Mouse (Mus musculus) heart, embryonic 10.5 days (tissue): ENCODE results near the gene Mcemp1. TPM values are rescaled to one million over a fixed set of nuclear protein-coding genes. Genes with fewer than 3 reads are reported as not detected.

ENCODE experiments used
- DNase-seq: peaks from one replicate; pipeline ENCODE4 v3.0.0-alpha.2; 2017; ENCODE audit warnings: low spot score
- H3K27ac ChIP-seq: fragments of 300-500 bp; sonication (generic); 2 replicates; pipeline ENCODE4 v1.5.1; 2016; ENCODE audit warnings: mild to moderate bottlenecking
- H3K27me3 ChIP-seq: fragments of 300-500 bp; sonication (generic); 2 replicates; pipeline ENCODE4 v1.6.1; 2016; ENCODE audit warnings: mild to moderate bottlenecking; ENCODE audit not compliant: poor library complexity, insufficient read depth, severe bottlenecking
- H3K36me3 ChIP-seq: fragments of 300-500 bp; sonication (generic); 2 replicates; pipeline ENCODE4 v1.6.1; 2016; ENCODE audit warnings: mild to moderate bottlenecking, moderate library complexity
- H3K4me1 ChIP-seq: fragments of 300-500 bp; sonication (generic); 2 replicates; pipeline ENCODE4 v1.6.1; 2016; ENCODE audit warnings: mild to moderate bottlenecking
- H3K4me3 ChIP-seq: fragments of 300-500 bp; sonication (generic); 2 replicates; pipeline ENCODE4 v1.5.1; 2016; ENCODE audit warnings: mild to moderate bottlenecking, moderate library complexity
- H3K9me3 ChIP-seq: fragments of 300-500 bp; sonication (generic); 2 replicates; pipeline ENCODE4 v1.6.1; 2016; ENCODE audit warnings: mild to moderate bottlenecking, moderate library complexity
- WGBS: fragments of 180-500 bp; shearing (Covaris S2); methylation state at CpG from one replicate; pipeline ENCODE4 v1.1.7; 2016; 5-methylcytosine and 5-hydroxymethylcytosine counted together
- polyA plus RNA-seq: library from polyadenylated mRNA; unstranded; fragments of >200 nt; fragmentation: Nextera tagmentation; extraction: Ambion mirVana; gene quantifications from 2 replicates; pipeline ENCODE4 v1.2.1, GENCODE M21; 2016

Mcemp1 gene
- polyA plus RNA-seq, 1 experiment from 2014 or later, result 0.11 TPM

DNA sequence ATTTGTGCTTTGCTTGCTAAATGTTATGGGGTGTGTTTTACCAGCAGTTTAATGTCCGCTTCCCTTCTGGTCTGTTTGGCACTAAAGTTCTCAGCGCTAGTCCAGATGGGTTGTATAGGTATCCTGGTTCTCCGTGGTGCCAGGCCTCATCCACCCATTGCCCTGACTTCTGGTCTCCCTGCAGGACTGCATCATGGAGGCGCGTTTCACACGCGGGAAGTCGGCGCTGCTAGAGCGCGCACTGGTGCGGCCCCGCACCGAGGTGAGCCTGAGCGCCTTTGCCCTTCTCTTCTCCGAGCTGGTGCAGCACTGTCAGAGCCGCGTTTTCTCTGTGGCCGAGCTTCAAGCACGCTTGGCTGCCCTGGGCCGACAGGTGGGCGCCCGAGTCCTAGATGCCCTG is 13.3 kb downstream of the Mcemp1 start:
- Histone ChIP-seq H3K4me3 (no peak overlapping the region), H3K27me3 (no peaks in the 10 kb centered on the region), H3K27ac (no peak overlapping the region), H3K9me3 (no peaks in the 10 kb centered on the region), H3K36me3 (peaks cover 41% of the 10 kb centered on the region), H3K4me1 (0 out of 2 replicates have a peak, but pooled peaks cover 13% of the 10 kb centered on the region)
- no peak for DNase-seq
- 94% methylated on average over 23 of the region's 23 CpGs for WGBS

GRCm38 (mm10) chr8:3679236-3679635 is 13.7 kb downstream of the Mcemp1 start:
- H3K36me3 ChIP-seq, result peaks cover 41% of the 10 kb centered on the region
- WGBS, result 91% methylated on average over 23 of the region's 23 CpGs
- DNase-seq, result no peak

DNA sequence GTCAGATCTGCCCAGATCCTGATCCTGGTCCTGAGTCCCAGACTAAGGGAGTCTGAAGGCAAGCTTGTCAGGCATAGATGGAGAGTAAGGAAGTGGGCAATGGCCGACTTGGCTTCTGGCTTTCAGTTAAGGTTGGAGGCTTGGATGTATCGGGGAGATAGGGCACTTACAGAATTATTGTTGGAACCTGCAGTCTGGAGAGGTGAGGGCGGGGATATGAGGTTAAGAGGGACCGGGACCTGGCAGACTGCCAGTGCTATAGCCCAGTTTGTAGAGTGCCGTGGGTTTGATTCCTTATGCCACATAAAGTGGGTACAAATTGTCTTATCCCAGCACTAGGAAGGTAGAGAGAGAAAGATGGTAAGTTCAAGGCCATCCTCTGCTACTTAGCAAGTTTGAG is 14.1 kb downstream of the Mcemp1 start:
- Histone ChIP-seq H3K4me3 (no peak overlapping the region), H3K36me3 (peaks cover 41% of the 10 kb centered on the region), H3K27me3 (no peaks in the 10 kb centered on the region), H3K9me3 (no peaks in the 10 kb centered on the region), H3K4me1 (0 out of 2 replicates have a peak, but pooled peaks cover 13% of the 10 kb centered on the region), H3K27ac (no peak overlapping the region)
- DNase-seq, result no peak
- 93% methylated on average over 5 of the region's 5 CpGs for WGBS

More at GRCm38 (mm10) chr8:3679236-3679635, 13.7 kb downstream of the Mcemp1 start:
- H3K27me3 ChIP-seq, result no peaks in the 10 kb centered on the region
- no peak overlapping the region for H3K27ac ChIP-seq
- no peaks in the 10 kb centered on the region for H3K9me3 ChIP-seq
- 0 out of 2 replicates have a peak, but pooled peaks cover 13% of the 10 kb centered on the region for H3K4me1 ChIP-seq
- no peak overlapping the region for H3K4me3 ChIP-seq

GRCm38 (mm10) chr8:3682435-3682834 is 16.9 kb downstream of the Mcemp1 start:
- no peaks in the 10 kb centered on the region for H3K9me3 ChIP-seq
- no peak overlapping the region for H3K27ac ChIP-seq
- 0 out of 2 replicates have a peak, but pooled peaks cover 7% of the 10 kb centered on the region for H3K4me1 ChIP-seq
- no peak for DNase-seq
- peaks cover 41% of the 10 kb centered on the region for H3K36me3 ChIP-seq
- WGBS, result 87% methylated on average over 5 of the region's 5 CpGs
- H3K27me3 ChIP-seq, result no peaks in the 10 kb centered on the region
- no peak overlapping the region for H3K4me3 ChIP-seq

DNA sequence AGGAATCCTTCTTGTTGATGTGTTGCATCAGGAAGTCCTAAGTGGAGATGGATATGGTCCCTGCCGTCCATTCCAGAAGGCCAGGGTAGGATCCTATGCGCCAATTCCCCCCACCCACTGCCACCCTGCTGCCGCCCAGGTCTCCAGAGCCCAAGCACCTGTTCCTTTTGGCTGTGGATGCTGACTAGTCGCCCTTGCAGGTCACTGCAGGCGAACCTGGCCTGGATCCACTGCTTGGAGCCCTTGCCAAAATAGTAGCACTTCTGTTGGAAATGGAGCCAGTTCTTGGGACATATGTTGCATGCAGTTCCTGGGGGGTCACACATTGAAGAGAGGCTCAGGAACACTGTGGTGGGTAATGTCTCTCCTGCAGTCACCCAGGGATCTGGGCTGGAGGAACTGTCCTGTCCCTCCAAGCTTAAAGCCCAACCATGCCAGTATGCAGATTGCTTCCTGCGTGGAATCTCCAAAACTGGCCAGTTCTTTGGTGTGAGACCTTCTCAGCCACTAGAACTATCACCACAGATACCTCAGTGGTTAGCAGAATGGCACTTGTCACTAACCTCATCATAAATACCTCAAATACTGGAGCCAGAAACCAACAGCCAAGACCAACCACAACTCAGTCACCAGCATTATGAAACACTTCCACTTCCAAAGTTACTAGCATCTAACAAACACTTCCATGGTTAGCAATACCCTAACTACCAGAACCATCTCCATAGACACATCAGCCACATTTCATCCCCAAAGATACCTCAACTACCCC is 18.0 kb downstream of the Mcemp1 start:
- Histone ChIP-seq H3K4me1 (0 out of 2 replicates have a peak, but pooled peaks cover 4% of the 10 kb centered on the region), H3K36me3 (peaks cover 39% of the 10 kb centered on the region), H3K4me3 (no peak overlapping the region), H3K27me3 (no peaks in the 10 kb centered on the region), H3K9me3 (no peaks in the 10 kb centered on the region), H3K27ac (no peak overlapping the region)
- DNase-seq, result no peak
- 69% methylated on average over 6 of the region's 6 CpGs for WGBS

- H3K27me3 ChIP-seq, result no peaks in the 10 kb centered on the region
- H3K9me3 ChIP-seq, result no peaks in the 10 kb centered on the region
- no peak overlapping the region for H3K4me3 ChIP-seq
- no peak overlapping the region for H3K27ac ChIP-seq
- no peak for DNase-seq
- H3K4me1 ChIP-seq, result no peaks in the 10 kb centered on the region
- H3K36me3 ChIP-seq, result peaks cover 30% of the 10 kb centered on the region
Observed at GRCm38 (mm10) chr8:3684530-3684929, 19.0 kb downstream of the Mcemp1 start.

DNA sequence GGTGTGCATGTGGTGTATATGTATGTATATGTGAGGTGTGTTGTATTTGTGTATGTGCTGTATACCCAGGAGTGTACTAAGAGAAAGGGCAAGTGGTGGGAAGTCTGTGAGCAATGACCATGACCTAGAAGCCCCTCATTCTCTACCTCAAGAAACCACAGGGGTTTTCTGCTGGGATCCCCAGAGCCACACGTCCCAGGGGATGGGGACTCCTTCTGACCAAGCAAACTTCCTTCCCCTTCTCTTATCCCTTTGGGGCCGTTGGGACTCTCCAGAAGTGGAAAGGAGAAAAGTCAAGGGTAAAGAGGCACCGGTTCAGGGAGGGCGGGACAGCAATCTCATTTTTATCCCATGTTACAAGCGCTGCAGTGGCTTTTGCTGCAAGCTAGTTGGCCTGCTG is 19.9 kb downstream of the Mcemp1 start:
- WGBS, result 62% methylated on average over 5 of the region's 5 CpGs
- H3K27ac ChIP-seq, result no peak overlapping the region
- H3K36me3 ChIP-seq, result peaks cover 21% of the 10 kb centered on the region
- no peaks in the 10 kb centered on the region for H3K27me3 ChIP-seq
- DNase-seq, result no peak
- H3K4me1 ChIP-seq, result no peaks in the 10 kb centered on the region
- H3K9me3 ChIP-seq, result no peaks in the 10 kb centered on the region
- no peak overlapping the region for H3K4me3 ChIP-seq

GRCm38 (mm10) chr8:3687537-3687936 is 22.0 kb downstream of the Mcemp1 start:
- Histone ChIP-seq H3K36me3 (0 out of 2 replicates have a peak, but pooled peaks cover under 1% of the 10 kb centered on the region), H3K9me3 (no peaks in the 10 kb centered on the region), H3K27ac (no peak overlapping the region), H3K4me1 (no peaks in the 10 kb centered on the region), H3K27me3 (no peaks in the 10 kb centered on the region), H3K4me3 (no peak overlapping the region)
- 68% methylated on average over 6 of the region's 6 CpGs for WGBS
- DNase-seq, result no peak

DNA sequence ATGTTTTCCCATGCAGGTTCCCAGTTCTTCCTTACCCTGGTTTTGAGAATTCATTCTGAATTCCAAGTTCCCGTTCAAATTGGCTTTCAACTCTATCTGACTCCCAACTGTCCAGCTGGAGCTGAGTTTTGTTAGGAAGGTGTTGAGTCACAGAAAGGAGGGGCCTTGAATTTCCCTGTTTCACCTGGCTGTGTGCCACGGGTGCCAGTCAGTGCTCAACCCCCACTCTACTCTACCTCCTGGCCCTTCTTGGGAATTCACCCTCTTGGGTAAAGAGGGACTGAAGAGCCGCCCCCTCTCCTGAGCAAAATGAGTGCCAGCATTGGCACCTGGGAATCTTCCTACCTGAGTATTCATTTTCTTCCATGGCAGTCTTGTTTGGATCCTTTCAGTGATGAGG is 25.2 kb downstream of the Mcemp1 start:
- H3K27ac ChIP-seq, result no peak overlapping the region
- no peak overlapping the region for H3K4me3 ChIP-seq
- WGBS, result 69% methylated on average over 3 of the region's 3 CpGs
- no peaks in the 10 kb centered on the region for H3K27me3 ChIP-seq
- H3K4me1 ChIP-seq, result no peaks in the 10 kb centered on the region
- H3K36me3 ChIP-seq, result no peaks in the 10 kb centered on the region
- DNase-seq, result no peak
- no peaks in the 10 kb centered on the region for H3K9me3 ChIP-seq

- Histone ChIP-seq H3K4me3 (no peak within 1 kb of the TSS), H3K9me3 (no peaks in the 10 kb centered on the region), H3K27me3 (no peaks in the 10 kb centered on the region; the same call in 1 of the 2 replicates), H3K36me3 (no peaks in the 10 kb centered on the region), H3K27ac (no peak within 1 kb of the TSS), H3K4me1 (no peaks in the 10 kb centered on the region)
- DNase-seq, result no peak
- 76% methylated on average over 3 of the region's 3 CpGs for WGBS
Observed at GRCm38 (mm10) chr8:3694121-3694520, 28.6 kb downstream of the Mcemp1 start, which contains the start of gene Fcer2a. Gene Fcer2a (minus strand): TSS chr8:3694175.

DNA sequence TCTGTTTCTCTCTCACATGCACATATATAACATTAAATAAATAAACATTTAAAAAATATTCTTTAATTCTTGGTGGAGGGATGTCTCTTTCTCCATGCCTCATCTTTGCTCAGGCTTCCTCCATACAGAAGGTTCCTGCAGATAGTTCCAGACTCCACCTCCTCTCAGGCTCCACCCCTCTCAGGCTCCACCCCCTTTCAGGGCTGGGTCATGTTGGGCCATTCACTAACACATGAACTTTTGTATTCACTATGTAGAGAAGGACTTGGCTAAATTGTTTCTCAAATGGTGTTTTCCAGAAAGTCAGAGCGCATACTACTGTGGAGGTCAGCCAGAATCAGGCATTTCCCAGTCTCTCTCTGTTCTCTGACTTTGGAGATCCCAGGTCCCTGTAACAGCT is 35.9 kb downstream of the Mcemp1 start:
- no peak for DNase-seq
- Histone ChIP-seq H3K27me3 (no peaks in the 10 kb centered on the region; the same call in 1 of the 2 replicates), H3K36me3 (no peaks in the 10 kb centered on the region), H3K27ac (no peak overlapping the region), H3K4me3 (no peak overlapping the region), H3K4me1 (no peaks in the 10 kb centered on the region), H3K9me3 (no peaks in the 10 kb centered on the region)
- 91% methylated on average over 1 of the region's 1 CpGs for WGBS

DNA sequence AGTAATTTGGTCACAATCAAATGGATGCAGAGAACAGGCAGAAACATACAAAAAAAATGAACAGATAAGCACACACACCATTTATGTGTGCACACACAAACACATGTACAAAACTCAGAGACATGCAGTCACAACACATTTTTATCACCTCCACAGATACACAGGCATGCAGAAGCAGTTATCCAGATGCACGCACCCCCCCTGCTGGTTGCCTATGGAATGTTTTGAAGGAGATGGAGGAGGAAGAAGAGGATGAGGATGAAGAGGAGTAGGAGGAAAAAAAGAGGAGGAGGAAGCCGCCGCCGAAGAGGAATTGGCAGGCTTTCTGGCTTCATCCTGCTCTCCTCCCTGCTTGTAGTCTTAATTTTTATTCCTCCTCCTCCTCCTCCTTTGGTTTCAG is 40.2 kb downstream of the Mcemp1 start:
- peaks cover 7% of the 10 kb centered on the region; the same call in 1 of the 2 replicates for H3K4me1 ChIP-seq
- no peak overlapping the region for H3K4me3 ChIP-seq
- H3K9me3 ChIP-seq, result no peaks in the 10 kb centered on the region
- no peak overlapping the region for H3K27ac ChIP-seq
- DNase-seq, result no peak
- 61% methylated on average over 4 of the region's 4 CpGs for WGBS
- no peaks in the 10 kb centered on the region for H3K27me3 ChIP-seq
- no peaks in the 10 kb centered on the region for H3K36me3 ChIP-seq

- Histone ChIP-seq H3K4me1 (peaks cover 7% of the 10 kb centered on the region; the same call in 1 of the 2 replicates), H3K9me3 (no peaks in the 10 kb centered on the region), H3K27me3 (no peaks in the 10 kb centered on the region), H3K36me3 (no peaks in the 10 kb centered on the region), H3K27ac (no peak overlapping the region), H3K4me3 (no peak overlapping the region)
- DNase-seq, result no peak
- 66% methylated on average over 7 of the region's 7 CpGs for WGBS
Observed at GRCm38 (mm10) chr8:3707611-3708010, 42.1 kb downstream of the Mcemp1 start.
